Mouse (Mus musculus) stomach, embryonic 14.5 days (tissue): ENCODE measurements around the gene Tnr. TPM values are rescaled to one million over a fixed set of nuclear protein-coding genes. Genes with fewer than 3 reads are reported as not detected.

Experiments
- ATAC-seq: fragments of 200-750 bp; cut with Nextera tagmentation; 2 replicates; pipeline ENCODE4 v1.8.0; 2017; ENCODE audit warnings: low read depth, moderate TSS enrichment; ENCODE audit not compliant: insufficient number of reproducible peaks, insufficient read depth, low FRiP score
- H3K27ac ChIP-seq: fragments of 300-500 bp; sonication (generic); 2 replicates; pipeline ENCODE4 v1.5.1; 2014; ENCODE audit warnings: mild to moderate bottlenecking, low read length, moderate library complexity, mixed read lengths
- H3K27me3 ChIP-seq: fragments of 300-500 bp; sonication (generic); 2 replicates; pipeline ENCODE4 v1.6.1; 2014; ENCODE audit warnings: low read length, control low read depth, mixed read lengths; ENCODE audit not compliant: control insufficient read depth, insufficient read depth
- H3K36me3 ChIP-seq: fragments of 300-500 bp; sonication (generic); 2 replicates; pipeline ENCODE4 v1.6.1; 2014; ENCODE audit warnings: mild to moderate bottlenecking, control low read depth, low read length, moderate library complexity, mixed read lengths; ENCODE audit not compliant: control insufficient read depth, insufficient read depth
- H3K4me1 ChIP-seq: fragments of 300-500 bp; sonication (generic); 2 replicates; pipeline ENCODE4 v1.6.1; 2014; ENCODE audit warnings: low read length, control low read depth, mixed read lengths; ENCODE audit not compliant: control insufficient read depth, insufficient read depth
- H3K4me2 ChIP-seq: fragments of 300-500 bp; sonication (generic); replicated peaks from 2 replicates; pipeline ENCODE4 v1.6.1; 2014; ENCODE audit warnings: low read depth, low read length, control low read depth
- H3K4me3 ChIP-seq: fragments of 300-500 bp; sonication (generic); 2 replicates; pipeline ENCODE4 v1.5.1; 2014; ENCODE audit warnings: low read depth, low read length, control low read depth
- H3K9ac ChIP-seq: fragments of 300-500 bp; sonication (generic); replicated peaks from 2 replicates; pipeline ENCODE4 v1.6.1; 2014; ENCODE audit warnings: low read depth, mild to moderate bottlenecking, control low read depth, low read length, moderate library complexity, mixed read lengths
- H3K9me3 ChIP-seq: fragments of 300-500 bp; sonication (generic); 2 replicates; pipeline ENCODE4 v1.6.1; 2016; ENCODE audit warnings: low read depth, low read length, control low read depth; ENCODE audit not compliant: control insufficient read depth
- WGBS: fragments of 180-500 bp; shearing (Covaris S2); extraction: QIAGEN DNeasy Blood & Tissue Kit; methylation state at CpG from one replicate; pipeline ENCODE4 v1.1.7; 2014; 5-methylcytosine and 5-hydroxymethylcytosine counted together
- polyA plus RNA-seq: library from polyadenylated mRNA; unstranded; fragments of >200 nt; fragmentation: Nextera tagmentation; extraction: Ambion mirVana; gene quantifications from 2 replicates; pipeline ENCODE4 v1.2.1, GENCODE M21; 2014

The Tnr gene
- polyA plus RNA-seq, 1 experiment from 2014 or later: 0.61 TPM

- Histone ChIP-seq H3K4me1 (no peaks in the 10 kb centered on the region), H3K4me3 (no peak overlapping the region), H3K36me3 (no peaks in the 10 kb centered on the region), H3K27me3 (no peaks in the 10 kb centered on the region), H3K9ac (no peak overlapping the region), H3K27ac (no peak overlapping the region), H3K4me2 (no peak overlapping the region), H3K9me3 (no peaks in the 10 kb centered on the region)
- ATAC-seq: no peak
- WGBS: 51% methylated on average over 11 of the region's 11 CpGs
These were observed 134.4 kb downstream of the Tnr start for GRCm38 (mm10) chr1:159657856-159658542.

GRCm38 (mm10) chr1:159660620-159661501 is 137.3 kb downstream of the Tnr start:
- H3K9ac ChIP-seq: no peak overlapping the region
- no peak for ATAC-seq
- no peaks in the 10 kb centered on the region for H3K27me3 ChIP-seq
- no peaks in the 10 kb centered on the region for H3K4me1 ChIP-seq
- no peak overlapping the region for H3K27ac ChIP-seq
- H3K4me3 ChIP-seq: no peak overlapping the region
- H3K9me3 ChIP-seq: no peaks in the 10 kb centered on the region
- 70% methylated on average over 6 of the region's 6 CpGs for WGBS
- H3K36me3 ChIP-seq: no peaks in the 10 kb centered on the region
- no peak overlapping the region for H3K4me2 ChIP-seq

- Histone ChIP-seq H3K4me1 (no peaks in the 10 kb centered on the region), H3K27ac (no peak overlapping the region), H3K27me3 (no peaks in the 10 kb centered on the region), H3K9me3 (no peaks in the 10 kb centered on the region), H3K36me3 (no peaks in the 10 kb centered on the region), H3K4me3 (no peak overlapping the region), H3K4me2 (no peak overlapping the region), H3K9ac (no peak overlapping the region)
- 78% methylated on average over 3 of the region's 3 CpGs for WGBS
- ATAC-seq: no peak
These were observed 140.9 kb downstream of the Tnr start for GRCm38 (mm10) chr1:159664496-159664895.

DNA sequence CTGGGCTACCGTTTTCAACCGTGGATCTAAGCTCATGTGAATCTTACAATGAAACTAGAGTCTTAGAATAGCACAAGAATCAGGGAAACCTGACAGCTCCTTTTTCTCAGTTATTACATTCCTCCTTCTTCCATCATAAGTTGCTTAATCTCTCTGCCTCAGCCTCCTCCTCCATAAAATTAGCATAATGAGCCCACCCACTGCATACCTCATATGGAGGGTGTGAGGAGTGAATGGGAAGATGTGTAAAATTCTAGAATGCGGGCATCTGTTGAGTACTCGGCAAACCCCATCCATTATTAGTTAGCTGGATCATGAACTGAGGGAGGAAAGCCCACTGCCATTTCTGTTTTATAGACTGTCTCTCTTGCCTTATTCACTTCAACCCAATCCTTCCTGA is 141.4 kb downstream of the Tnr start:
- no peaks in the 10 kb centered on the region for H3K27me3 ChIP-seq
- H3K27ac ChIP-seq: no peak overlapping the region
- H3K4me3 ChIP-seq: no peak overlapping the region
- H3K36me3 ChIP-seq: no peaks in the 10 kb centered on the region
- H3K4me1 ChIP-seq: no peaks in the 10 kb centered on the region
- ATAC-seq: no peak
- no peaks in the 10 kb centered on the region for H3K9me3 ChIP-seq
- H3K9ac ChIP-seq: no peak overlapping the region
- WGBS: 75% methylated on average over 4 of the region's 4 CpGs
- H3K4me2 ChIP-seq: no peak overlapping the region

DNA sequence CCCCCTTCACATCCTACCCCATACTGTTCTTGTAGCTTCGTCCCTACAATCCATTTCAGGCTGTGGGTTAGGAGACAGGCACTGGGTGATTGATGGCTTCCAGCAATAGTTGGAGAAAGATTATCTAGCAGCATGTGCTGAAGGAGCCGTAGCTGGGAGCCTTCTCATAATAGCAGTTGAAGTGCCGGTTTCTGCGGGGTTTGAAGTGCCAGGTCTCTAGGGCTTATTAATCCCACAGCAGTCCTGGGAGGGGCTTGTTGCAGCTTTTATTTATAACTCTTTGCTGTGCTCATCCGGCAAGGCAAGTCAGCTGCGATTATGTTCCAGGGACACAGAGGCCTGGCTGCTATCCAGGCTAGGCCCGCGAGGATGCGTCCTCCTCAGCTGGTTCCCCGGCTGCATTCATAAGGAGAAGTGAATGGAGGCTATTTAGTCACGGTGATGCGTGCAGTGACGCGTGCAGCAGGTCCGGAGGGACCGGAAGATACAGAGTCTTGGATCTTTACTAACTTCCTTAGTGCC is 147.1 kb downstream of the Tnr start:
- WGBS: 41% methylated on average over 16 of the region's 16 CpGs
- Histone ChIP-seq H3K27me3 (no peaks in the 10 kb centered on the region), H3K9me3 (no peaks in the 10 kb centered on the region), H3K36me3 (no peaks in the 10 kb centered on the region), H3K4me3 (no peak overlapping the region), H3K4me2 (no peak overlapping the region), H3K27ac (no peak overlapping the region), H3K9ac (no peak overlapping the region), H3K4me1 (no peaks in the 10 kb centered on the region)
- ATAC-seq: peak; percentile 33; the same call in 1 of the 2 replicates

GRCm38 (mm10) chr1:159671181-159671580 is 147.6 kb downstream of the Tnr start:
- Histone ChIP-seq H3K4me3 (no peak overlapping the region), H3K27me3 (no peaks in the 10 kb centered on the region), H3K9me3 (no peaks in the 10 kb centered on the region), H3K4me1 (no peaks in the 10 kb centered on the region), H3K27ac (no peak overlapping the region), H3K9ac (no peak overlapping the region), H3K36me3 (no peaks in the 10 kb centered on the region), H3K4me2 (no peak overlapping the region)
- ATAC-seq: no peak
- WGBS: 82% methylated on average over 8 of the region's 8 CpGs

DNA sequence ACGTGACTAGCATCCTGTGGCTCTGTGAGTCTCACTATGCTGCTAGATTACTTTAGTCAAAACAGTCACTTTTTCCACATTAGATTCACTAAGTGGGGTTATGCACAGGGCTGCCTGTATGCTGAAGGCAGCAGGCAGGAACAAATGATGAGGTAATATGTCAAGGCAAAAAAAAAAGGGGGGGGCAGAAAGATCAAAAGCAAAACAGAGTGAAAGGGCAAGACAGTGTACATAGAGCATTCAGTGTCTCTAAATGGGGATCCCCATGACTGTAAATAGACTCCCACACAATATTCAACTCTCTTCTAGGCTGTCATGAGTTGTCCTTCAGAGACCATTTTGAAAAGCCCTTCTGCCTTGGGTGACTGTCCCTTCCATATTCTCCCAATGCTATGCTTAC is 150.7 kb downstream of the Tnr start:
- Histone ChIP-seq H3K4me1 (no peaks in the 10 kb centered on the region), H3K36me3 (no peaks in the 10 kb centered on the region), H3K4me2 (no peak overlapping the region), H3K27me3 (no peaks in the 10 kb centered on the region), H3K4me3 (no peak overlapping the region), H3K27ac (no peak overlapping the region), H3K9me3 (no peaks in the 10 kb centered on the region), H3K9ac (no peak overlapping the region)
- no peak for ATAC-seq
- WGBS: 44% methylated on average over 1 of the region's 1 CpGs

- H3K9ac ChIP-seq: no peak overlapping the region
- no peaks in the 10 kb centered on the region for H3K9me3 ChIP-seq
- ATAC-seq: no peak
- H3K27me3 ChIP-seq: no peaks in the 10 kb centered on the region
- H3K36me3 ChIP-seq: no peaks in the 10 kb centered on the region
- no peak overlapping the region for H3K27ac ChIP-seq
- no peaks in the 10 kb centered on the region for H3K4me1 ChIP-seq
- no peak overlapping the region for H3K4me2 ChIP-seq
- WGBS: 63% methylated on average over 4 of the region's 4 CpGs
- no peak overlapping the region for H3K4me3 ChIP-seq
These were observed 151.9 kb downstream of the Tnr start for GRCm38 (mm10) chr1:159675472-159675871.
